Mouse (Mus musculus) regulatory T cell (primary cell): ENCODE results near the gene Snx9.

Experiments used
- in situ Hi-C: fragments of 300-600 bp; cut with MboI, MseI; formaldehyde crosslinking; loops from one replicate; pipeline ENCODE4 v1.15.1; 2025; ENCODE audit warnings: high pct_unique_total_duplicates

Snx9 gene

GRCm38 (mm10) chr17:5963766-5964165, 122.6 kb downstream of the Snx9 start:
- in situ Hi-C loops, result no loop called here

DNA sequence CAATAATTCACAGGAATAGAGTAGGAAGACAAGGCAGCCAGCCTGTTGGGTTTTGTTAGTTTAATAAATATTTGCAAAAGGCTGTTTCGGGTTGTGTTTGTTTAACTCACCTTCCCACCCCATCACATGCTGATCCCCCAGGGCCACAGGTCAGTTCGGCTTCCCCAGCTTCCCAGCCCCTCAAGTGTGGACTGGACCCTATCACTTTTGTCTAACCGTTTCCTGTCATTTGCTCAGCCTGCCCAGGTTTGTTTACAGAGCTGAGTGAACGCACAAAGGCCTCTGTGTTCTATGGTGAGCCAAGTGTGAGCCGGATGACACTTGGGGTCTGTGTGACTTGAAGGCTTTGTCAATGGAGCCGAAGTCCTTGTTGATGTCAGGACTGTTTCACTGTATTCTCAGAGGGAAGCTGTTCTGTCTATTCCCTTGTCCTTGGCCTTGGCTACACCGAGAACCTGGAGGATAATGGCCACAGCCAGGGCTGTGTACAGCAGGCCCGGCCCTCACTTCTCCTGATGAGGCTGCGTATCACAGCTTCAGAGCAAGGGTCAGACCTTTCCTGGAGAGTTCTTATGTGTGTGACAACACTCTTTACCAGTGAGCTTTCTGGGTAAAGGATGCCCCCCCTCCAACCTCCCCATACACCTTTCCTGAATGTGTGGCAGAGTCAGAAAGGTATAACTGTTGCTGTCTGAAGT, 124.1 kb downstream of the Snx9 start:
- in situ Hi-C loops, result no loop called here

DNA sequence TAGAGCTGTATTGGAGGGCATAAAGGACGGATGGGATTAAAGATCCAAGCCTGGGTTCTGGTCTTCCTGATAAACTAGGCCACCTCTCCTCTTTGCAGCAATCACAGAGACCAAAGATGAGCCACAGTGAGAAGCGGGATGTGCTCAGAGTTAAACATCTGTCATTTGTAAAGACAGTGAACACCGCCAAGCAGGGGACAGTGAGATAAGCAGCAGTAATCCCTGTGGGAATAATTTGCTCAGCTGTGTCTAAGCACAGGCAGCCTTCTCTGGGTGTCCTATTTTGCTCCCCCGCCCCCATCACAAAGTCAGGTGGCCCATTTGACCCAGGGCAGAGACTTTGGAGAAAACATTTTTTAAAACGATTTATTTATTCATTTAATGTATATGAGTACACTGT, 125.6 kb downstream of the Snx9 start:
- in situ Hi-C loops, result no loop called here

DNA sequence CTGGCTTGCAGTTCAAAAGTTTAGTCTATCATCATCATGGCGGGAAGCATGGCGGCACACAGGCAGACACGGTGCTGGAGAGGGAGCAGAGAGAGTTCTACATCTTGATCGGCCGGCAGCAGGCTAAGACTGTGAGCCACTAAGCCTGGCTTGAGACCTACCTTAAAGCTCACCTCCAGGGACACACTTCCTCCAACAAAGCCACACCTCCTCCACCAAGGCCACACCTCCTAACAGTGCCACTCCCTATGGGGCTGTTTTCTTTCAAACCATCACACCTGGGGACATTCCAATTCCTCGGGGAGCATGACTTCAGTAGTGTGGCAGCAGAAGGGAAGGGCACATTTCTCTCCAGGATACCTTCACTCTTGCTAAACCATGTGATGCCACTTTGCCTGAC, 127.4 kb downstream of the Snx9 start:
- in situ Hi-C loops, result no loop called here

- in situ Hi-C loops, result no loop called here
Measured at GRCm38 (mm10) chr17:5969246-5969645, 128.1 kb downstream of the Snx9 start.

DNA sequence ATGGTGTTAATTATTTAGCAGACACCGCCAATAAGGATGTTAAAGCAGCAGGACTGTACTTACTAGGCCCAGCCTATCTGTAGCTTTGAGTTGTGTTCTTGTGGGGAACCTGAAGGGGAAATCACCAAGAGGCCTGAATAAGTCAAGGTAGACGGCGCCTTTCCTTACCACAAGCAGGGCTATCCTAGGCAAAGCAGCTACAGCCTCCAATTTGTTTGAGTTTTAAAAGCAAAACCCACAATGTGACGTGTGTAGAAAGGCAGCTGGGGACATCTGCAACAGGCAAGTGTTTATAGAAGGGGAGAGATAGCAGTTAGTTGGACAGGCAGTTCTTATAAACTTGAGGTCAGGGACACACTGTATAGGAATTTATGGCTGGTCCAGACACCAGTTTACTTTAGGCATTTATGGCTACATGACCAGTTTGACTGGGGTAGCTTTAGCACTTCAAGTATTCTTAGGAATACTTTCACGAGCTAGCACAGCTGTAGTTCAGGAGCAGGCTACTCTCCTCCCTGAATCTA, 129.2 kb downstream of the Snx9 start:
- in situ Hi-C loops, result no loop called here

DNA sequence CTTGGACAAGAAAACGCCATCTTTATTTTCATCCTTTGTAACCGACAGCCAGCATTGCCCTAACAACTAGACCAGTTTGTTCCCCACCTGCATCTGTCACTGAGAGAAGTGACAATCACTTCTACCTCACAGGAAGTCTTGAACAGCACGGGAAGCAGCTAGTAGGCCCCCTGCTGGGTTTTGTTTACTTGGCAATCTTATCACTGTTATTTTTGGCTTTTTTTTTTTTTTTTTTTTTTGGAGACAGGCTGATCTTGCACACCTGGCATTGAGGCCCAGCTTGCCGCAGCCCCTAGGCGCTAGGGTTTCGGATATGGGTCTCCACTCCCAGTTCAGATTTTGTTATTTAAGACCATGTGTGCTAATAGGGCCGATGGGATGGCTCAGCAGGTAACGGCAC, 132.4 kb downstream of the Snx9 start:
- in situ Hi-C loops, result no loop called here

DNA sequence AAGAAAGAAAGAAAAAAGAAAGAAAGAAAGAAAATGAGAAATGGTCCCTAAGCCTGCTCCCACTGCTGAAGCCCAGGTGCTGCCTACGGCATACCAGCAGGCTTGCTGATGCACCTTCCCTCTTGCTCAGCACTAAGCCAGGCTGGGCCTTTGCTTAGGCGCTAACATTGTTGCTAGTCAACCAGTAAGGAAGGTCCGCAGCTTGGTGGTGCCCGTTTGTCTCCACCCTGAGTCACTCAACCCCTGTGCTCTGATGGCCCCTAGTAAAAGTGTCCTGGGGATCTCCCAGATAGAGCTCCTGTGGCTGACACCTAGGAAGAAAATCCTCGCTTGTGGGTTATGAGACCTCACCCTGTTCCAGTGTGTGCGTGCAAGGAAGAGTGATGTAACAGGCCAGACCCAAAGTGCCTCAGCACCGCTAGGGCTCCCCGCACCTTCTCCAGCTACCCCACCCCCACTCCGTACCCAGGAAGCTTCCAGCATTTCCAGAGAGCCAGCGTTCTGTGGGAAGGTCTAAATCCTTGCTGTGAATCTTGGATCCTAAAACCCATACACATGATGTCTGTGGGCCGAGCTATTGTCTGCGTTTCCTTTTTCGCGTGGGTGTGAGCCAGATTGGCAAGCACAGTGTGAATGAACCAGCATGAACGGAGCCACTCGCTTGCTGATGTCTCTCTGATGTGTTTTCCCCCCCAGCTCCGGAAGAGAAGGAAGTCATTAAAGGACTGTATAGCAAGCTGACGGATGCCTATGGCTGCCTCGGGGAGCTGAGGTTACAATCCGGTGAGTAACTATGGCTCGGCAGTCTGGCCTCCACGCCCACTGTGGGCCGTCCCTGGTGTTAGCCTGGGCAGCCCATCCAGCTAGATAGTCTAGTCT, 134.2 kb downstream of the Snx9 start:
- in situ Hi-C loops, result loop anchor here (5.0 kb wide), 1 partner anchor 37 kb away; no protein-coding TSS in a partner anchor

- in situ Hi-C loops, result loop anchor here (5.0 kb wide), 1 partner anchor 36 kb away; no protein-coding TSS in a partner anchor
Measured at GRCm38 (mm10) chr17:5976221-5977055, 135.3 kb downstream of the Snx9 start.

DNA sequence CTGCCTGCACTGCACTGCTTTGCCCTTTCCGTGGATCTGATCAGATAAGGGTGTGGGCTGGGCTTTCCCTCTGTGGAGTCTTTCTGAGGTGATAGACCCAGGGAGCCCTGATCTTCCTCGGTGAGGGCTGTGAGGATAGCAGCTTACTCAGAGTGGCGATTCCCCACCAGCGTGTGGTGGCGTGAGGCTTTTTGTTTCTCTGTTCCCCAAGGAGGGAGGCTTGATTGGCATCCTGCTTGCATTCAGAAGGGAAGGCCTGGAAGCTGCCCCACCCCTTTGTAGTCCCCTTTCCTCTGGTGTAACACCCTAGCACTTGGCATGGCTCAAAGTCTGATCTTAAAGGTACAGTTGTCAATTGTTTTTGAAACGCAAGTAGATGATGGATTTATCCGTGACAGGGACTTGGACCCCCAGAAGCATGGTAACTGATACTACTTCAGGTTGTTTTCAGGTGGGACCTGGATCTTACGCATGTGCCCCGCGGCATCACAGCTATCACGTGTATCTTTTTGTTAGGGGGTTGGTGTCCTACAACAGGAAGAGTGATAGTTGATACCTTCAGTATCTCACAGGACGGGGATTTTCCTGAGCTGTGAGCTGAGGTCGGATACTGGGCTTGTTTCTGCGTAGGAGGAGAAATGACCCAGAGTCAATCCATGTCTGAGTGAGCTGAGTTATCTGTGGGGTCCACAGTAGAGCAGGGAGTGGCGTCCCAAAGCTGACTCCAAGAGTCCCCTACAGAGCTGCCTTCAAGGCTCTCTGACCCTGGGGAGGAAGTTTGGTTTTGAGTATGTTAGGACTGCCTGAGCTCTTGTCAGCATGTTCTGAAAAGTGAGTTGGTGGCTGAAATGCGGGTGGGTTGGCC, 136.2 kb downstream of the Snx9 start:
- in situ Hi-C loops, result loop anchor here (5.0 kb wide), 1 partner anchor 35 kb away; no protein-coding TSS in a partner anchor

- in situ Hi-C loops, result loop anchor here (5.0 kb wide), 1 partner anchor 34 kb away; no protein-coding TSS in a partner anchor
Measured at GRCm38 (mm10) chr17:5977921-5978504, 136.9 kb downstream of the Snx9 start.

GRCm38 (mm10) chr17:5978505-5979077, 137.5 kb downstream of the Snx9 start:
- in situ Hi-C loops, result loop anchor here (5.0 kb wide), 1 partner anchor 34 kb away; no protein-coding TSS in a partner anchor

- in situ Hi-C loops, result no loop called here
Measured at GRCm38 (mm10) chr17:5980860-5981259, 139.7 kb downstream of the Snx9 start.
